Mouse (Mus musculus) 3134 (cell line): ENCODE data around the gene Xpnpep3.
"Not testable (repeated sequence)": the region's sequence is repeated elsewhere in the genome, so short reads cannot be mapped to it uniquely, and the experiment has no call there.

Experiments used
- DNase-seq: peaks from one replicate; pipeline ENCODE4 v3.0.0-alpha.2; 2011; ENCODE audit warnings: low spot score; ENCODE audit not compliant: insufficient read length; ENCODE audit errors: extremely low read depth

Gene Xpnpep3

GRCm38 (mm10) chr15:81479446-81480213 is 79.7 kb downstream of the Xpnpep3 start:
- DNase-seq = no peak

- not testable (repeated sequence) for DNase-seq
These were observed 80.3 kb downstream of the Xpnpep3 start for GRCm38 (mm10) chr15:81480284-81480683.

GRCm38 (mm10) chr15:81480977-81481379 is 81.0 kb downstream of the Xpnpep3 start:
- no peak for DNase-seq

GRCm38 (mm10) chr15:81482966-81483365 is 83.0 kb downstream of the Xpnpep3 start:
- no peak for DNase-seq

GRCm38 (mm10) chr15:81483691-81484090 is 83.8 kb downstream of the Xpnpep3 start:
- DNase-seq = no peak

- no peak for DNase-seq
These were observed 85.5 kb downstream of the Xpnpep3 start for GRCm38 (mm10) chr15:81485483-81485882.

GRCm38 (mm10) chr15:81503466-81503865 is 103.5 kb downstream of the Xpnpep3 start:
- DNase-seq = no peak

GRCm38 (mm10) chr15:81503995-81504394 is 104.1 kb downstream of the Xpnpep3 start:
- DNase-seq = no peak
